Mouse (Mus musculus): ENCODE results near the gene Fgd4.

Fgd4 gene

DNA sequence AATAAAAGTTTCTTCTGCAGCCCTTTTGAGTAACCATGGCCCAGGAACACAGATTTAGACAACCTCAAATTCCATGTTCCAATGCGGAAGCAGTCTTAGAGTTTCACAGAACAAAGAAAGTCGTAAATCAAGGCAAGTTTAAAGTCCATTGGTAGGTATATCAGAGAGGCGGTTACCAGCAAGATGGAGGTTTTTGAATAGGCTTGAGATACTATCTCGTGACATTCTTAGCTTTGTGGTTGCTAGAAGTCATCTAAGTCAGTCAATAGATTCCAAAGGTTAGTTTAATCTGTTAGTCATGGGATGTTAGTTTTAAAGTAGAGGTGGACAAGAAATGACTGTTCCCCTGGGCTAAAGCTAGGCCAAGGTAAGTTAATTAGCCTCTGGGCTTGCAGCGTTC lies at the start of gene Fgd4:
Gene Fgd4, minus strand, starts transcription at position 89 of the 400 bp plus-strand sequence.
- DNase-seq (ENCODE audit: extremely low read depth, low read depth), result no peak

DNA sequence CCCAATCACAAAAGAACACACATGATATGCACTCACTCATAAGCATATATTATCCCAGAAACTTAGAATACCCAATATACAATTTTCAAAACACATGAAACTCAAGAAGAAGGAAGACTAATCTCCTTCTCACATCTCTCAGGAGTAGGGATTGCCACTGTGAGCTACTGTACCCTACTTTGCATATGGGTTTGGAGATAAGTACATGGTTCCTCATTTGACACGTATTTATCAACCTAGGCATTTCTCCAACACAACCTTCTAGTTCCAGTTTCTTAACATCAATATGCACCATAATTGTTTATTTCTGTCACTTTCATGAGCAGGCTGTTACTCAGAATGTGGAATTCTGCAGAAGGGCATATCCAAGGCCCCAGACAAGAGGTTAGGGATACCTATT lies 44.8 kb upstream of the Fgd4 start:
- DNase-seq (ENCODE audit: extremely low read depth, low read depth), result peak; percentile 11

DNA sequence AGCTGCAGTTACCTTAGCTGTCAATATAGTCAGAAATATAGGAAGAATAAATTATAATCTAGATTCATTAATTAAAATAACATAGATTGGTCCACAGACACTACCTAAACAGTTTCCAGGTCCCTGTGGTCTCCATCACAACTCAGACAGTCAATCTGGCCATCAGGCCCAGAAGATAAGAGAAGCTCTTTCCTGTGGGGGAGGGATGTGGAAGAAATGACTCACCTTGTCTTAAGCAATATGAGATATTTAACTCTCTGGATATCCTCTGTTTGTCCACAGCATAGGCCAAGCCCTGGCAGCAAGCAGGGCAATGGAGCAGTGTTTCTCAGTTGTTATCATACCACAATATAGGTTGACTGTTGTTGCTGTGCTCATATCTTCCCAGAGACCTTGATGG lies 33.4 kb upstream of the Fgd4 start:
- DNase-seq (ENCODE audit: extremely low read depth, low read depth), result no peak

DNA sequence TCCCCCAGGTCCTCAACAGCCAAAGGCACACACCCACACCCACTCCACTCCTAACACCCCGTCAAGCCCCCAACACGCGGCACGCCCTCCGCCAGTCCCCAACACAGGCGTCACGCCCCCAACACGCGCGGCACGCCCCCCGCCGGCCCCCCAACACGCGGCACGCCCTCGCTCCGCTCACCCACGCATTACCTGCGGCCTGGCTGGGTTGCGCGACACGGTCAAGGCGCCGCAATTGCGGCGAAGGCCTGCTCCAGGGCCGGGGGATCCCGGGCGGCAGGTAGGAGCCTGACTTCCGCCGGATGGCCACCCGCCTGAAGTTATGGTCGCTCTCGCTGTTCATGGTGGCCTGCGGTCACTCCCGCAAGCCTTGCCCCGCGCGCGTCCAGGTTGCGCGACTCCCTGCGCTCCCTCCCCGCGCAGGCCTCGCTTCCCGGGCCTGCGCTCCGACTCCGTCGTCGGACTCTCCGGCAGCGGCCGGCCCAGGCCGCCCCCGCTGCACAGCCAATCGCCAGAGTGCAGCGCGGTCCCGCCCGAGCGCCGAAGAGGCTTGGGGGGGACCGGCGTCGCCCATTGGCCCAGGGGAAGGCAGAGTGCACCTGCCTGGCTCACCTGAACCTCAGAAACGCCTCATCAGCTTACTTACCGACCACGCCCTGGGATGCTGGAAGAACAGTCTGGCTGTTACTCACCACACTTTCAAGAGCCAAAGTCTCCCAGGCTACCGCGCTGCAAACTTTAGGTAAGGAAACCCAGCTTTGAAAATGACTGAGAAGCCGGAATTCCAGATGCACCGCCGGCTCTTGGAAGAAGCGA lies 555 bp downstream of the Fgd4 start:
- DNase-seq (ENCODE audit: extremely low read depth, low read depth), result no peak

DNA sequence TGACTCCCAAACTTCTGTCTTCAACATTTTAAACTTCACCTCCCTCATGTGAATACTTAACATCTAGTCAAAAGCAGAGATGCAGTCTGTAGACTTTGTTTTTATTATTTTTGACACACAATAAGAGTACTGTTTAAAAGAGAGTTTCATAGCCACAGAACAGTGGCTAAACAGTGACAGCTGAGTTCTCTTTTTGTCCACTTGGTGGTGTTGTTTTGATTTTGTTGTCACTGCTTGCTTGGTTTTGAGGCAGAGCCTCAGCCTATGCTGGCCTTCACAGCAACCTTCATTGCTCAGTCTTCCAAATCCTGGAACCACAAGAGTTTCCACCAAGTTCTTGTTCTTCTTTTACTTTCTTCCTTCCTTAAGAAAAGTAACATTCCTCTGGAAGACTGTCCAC lies 3.8 kb downstream of the Fgd4 start:
- no peak for DNase-seq (ENCODE audit: extremely low read depth, low read depth)

DNA sequence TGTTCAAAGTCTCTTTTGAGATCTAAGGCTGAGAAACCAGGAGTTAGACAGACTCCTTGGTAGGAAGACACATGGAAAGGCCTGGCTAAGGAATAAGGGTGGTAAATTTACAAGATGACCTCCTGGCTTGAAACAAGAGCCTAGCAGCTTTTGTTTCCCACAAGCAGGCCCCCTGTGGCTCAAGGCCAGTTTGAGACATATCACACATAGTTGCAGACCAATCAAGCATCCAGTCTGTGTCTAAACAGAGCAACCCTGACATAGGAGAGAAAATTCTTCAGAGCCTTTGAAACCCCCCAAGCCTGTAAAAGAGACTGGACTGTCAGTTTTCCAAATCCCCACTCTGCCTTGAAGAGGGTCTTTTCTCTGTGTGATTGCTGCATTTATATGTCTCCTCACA lies 7.7 kb downstream of the Fgd4 start:
- DNase-seq (ENCODE audit: extremely low read depth, low read depth), result no peak

DNA sequence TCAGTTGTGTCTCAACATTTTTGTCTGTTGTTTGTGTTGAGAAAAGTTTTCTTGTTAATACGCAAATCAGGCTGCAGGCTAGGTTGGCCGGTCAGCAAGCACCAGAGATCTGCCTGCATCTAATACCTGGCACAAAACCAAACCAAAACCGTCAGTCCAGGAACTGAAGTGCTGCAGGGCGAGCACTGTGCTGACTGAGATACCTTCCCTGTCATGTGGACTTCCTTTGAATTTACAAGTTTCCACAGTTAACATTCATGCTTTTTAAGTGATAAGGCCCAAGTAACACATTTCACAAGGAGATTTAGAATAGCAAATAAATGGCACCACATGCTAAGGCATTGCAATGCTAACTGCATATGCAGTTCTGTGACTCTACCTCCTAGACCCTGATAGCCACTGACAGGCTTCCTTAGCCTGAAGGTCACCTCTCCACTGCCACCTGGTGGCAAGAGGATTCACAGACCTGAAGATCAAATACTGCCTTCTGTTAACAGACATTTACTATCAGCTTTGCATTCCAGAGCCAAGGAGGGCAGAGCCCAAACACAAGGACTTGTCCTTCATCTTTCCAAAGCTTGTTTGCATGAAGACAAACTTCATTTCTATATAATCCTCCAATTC lies 15.8 kb downstream of the Fgd4 start:
- peak; percentile 47 for DNase-seq (ENCODE audit: extremely low read depth, low read depth)

DNA sequence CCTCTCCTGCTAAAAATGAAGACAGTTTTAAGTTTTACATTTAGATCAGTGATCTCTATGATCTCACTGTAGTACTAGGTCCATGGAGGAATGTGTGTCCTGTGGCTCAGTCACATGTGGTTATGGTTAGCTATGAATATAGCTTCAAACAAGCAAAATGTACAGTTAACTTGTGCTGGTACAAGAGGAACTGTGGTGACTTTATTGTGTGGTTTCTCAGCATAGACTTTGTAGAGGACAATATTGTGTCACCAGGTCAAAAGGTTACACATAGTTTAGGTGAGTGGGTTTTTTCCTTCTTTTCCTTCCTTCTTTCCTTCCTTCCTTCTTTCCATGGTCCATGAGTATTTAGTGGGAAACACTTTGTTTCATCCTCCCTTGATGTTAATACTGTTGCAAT lies 23.8 kb downstream of the Fgd4 start:
- no peak for DNase-seq (ENCODE audit: extremely low read depth, low read depth)

DNA sequence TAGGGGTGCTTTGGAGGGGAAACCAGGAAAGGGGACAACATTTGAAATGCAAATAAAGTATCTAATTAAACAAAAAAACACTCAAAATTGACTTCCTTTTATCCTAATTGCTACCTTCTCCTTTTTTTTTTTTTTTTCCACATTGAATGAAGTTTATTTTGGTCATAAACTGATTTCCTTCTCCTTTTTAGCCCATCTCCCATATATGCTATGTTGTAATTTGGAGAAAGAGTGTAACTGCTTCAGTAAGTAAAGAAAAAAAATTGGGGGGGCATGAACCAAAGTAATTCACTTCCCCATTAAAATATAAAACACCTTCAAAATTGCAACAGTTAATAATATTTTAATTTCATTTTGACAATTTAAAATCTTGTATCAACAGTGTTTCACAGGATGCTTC lies 25.8 kb downstream of the Fgd4 start:
- no peak for DNase-seq (ENCODE audit: extremely low read depth, low read depth)

DNA sequence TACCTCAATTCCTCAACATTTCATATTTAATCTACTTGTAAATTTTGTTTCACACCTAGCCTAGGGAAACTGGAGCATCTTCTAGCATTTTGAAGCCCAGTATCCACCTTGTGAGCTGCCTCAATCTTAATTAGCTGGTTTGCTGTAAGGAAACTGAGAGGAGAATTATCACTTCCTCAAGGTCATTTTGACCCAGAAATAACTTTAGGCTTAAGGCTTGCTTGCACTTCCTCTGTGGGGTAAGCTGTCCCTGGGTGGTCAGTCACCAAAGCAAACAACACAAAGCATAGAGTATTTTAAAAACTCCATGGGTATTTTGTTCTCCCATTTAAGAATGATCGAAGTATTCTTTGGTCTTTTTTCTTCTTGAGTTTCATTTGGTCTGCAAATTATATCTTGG lies 27.2 kb downstream of the Fgd4 start:
- no peak for DNase-seq (ENCODE audit: extremely low read depth, low read depth)

DNA sequence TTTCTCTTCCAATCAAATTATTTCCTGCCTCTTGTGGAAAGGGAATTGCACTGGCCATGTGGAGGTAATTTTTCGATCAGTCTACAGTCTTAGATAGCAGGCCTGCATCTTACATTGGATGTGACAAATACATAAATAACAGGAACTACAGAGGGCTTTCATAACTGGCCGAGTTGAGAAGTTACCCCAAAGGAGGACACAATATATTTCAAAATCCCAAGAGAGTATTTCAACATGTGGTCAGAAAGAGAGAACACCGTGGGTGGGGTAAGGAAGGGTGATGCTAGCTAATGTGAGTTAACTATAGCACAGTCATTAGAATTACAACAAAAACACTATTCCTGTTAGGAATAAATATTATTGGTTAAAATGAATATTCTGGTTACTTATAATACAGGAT lies 29.0 kb downstream of the Fgd4 start:
- no peak for DNase-seq (ENCODE audit: extremely low read depth, low read depth)

DNA sequence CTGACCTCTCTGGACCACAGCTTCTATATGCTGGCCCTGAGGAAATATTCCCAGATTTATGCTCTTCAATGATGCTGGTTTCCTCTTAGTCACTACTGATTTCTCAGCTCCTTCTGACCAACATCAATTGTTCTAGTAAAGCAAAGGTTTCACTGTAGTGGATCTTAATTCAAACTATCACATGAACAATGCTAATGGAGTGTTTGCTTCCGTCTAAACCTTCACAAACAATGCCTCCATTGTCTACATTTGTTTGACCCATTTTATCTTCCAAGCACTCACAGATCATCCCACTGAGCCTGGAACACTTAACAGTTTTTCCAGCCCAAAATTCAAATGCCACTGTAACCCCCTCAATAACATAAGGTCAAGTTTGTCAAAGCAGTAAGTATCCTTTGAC lies 33.6 kb downstream of the Fgd4 start:
- DNase-seq (ENCODE audit: extremely low read depth, low read depth), result no peak

DNA sequence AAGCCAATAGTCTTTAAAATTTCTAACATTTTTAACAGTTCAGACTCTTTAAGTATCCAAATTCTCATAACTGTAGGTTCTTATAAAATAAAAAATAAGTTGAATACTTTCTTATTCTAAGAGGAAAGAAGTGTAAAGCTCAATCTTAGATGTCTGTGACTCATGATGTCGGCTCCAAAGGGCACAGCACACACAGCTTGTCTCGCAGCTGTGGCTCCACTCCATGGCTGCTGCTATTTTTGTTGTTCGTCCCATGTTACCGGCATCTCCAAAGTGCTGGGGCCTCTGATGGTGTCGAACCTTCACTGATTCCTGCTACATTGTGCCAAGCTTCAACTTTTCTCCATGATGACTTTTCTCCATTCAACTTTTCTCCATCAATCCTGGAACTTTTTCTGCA lies 34.1 kb downstream of the Fgd4 start:
- no peak for DNase-seq (ENCODE audit: extremely low read depth, low read depth)

DNA sequence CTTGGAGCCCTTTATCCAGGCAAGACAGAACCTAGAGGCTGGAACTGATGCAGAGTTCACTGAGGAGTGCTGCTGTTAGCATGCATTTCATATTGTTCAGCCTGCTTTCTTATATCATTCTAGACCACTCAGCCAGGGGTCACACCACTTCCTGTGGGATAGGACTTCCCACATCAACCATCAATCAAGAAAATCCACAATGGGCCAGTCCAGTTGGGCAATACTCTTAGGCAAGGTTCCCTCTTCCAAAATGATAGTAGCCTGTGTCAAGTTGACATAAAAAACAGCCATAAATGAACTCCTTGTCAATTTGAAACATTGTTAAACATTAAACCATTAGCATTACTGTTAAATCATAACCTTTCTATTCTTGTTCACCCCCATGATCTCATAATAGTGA lies 34.6 kb downstream of the Fgd4 start:
- DNase-seq (ENCODE audit: extremely low read depth, low read depth), result no peak

DNA sequence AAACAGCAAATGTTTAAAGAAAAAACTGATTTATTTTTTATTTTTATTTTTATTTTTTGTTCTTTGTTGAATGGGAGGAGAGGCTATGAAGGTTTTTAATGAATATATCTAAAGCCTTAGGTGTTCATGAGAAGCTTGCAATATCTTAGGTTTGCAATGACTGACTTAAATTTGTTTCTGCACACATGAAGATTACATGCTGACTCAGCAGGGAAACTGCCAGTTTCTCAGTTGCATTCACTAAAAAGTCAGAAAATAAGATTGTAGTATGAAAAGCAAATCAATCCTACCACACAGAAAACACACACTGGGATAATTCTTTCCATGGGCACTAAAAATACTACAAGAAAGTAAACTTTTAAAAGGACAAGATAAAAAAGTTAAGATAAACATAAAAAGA lies 39.6 kb downstream of the Fgd4 start:
- no peak for DNase-seq (ENCODE audit: extremely low read depth, low read depth)

DNA sequence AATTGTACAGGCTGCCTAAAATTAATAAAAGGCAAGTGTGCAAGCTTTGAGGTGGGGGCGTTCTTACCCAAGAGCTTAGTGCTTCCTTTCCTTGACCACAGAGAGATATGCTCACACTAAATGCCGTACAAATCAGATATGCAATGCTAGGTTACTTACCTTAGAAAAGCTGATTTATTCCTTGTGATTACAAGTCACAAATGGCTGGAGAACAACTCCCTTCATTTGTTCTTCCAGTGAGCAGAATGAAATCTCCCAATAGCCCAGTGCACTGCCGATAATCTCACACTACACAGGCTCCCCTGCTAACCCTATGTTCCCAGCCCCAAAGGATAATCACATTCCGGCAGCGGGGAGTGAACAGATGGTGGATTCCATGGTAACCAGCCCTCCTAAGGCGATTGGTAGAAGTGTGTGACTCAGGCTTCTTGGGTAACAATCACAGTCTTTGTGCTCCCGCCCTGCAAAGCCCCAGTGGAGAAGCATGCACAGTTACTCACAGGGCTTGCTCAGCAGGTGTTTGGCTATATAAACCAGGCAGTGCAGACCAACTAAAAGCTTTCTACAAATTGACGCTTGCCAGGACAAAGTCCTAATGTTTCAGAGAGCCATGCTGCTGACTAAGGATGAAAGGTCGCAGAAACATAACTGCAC lies 40.3 kb downstream of the Fgd4 start:
- no peak for DNase-seq (ENCODE audit: extremely low read depth, low read depth)

DNA sequence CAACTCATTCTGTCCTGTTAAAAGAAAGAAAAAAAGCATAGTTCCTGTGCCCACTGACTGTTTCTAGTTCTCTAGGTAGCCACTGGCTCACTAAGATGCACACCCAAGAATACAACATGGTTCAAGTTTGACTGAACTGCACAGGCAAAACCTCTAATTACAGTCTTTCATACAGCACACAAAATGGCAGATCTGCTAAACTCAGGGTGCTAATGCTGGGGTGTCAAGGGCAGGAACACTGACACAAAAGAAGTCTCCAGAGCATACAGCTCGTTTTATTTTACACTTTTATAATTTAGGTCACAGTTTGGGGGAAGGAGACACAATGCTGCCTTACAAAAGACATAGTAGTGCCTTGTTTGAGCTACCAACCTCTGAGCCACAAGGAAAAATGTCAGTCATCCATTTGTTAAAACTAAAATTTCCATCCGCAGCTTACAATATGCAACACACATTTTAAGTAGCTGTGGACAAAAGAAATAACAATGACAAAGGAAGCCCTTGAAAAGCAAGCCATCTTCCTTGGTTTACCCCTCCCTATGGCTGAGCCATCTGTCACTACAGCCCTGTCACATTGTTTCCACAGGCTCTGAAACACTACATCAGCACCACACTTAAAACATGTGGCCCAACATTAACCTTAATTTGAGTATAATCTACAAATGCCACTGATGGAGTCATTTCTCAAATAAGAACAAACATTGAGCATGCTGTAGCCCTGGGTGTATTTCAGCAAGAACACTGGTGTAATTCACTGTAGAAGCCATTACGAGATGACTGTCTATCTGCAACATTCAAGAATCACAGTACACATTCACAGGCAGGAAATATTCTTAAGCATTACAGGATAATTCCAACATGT lies 41.1 kb downstream of the Fgd4 start:
- DNase-seq (ENCODE audit: extremely low read depth, low read depth), result no peak

DNA sequence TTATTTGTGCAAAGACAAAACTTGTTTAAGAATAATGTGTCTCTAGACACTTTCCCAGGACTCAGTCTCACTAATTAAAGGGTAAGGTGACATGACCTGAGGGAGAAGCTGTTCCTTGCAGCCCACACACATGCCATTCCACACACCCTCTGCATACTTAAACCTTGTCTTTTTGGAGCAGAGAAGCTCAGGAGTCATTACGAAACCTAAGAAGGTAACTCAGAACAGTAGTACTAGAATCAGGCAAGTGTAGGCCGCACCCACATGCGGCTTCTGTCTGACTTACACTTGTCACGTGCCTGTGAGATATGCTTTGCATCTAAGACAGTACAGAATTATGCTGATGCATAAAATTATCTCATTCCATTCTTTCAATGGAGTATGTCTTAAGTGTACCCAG lies 42.6 kb downstream of the Fgd4 start:
- DNase-seq (ENCODE audit: extremely low read depth, low read depth), result no peak

DNA sequence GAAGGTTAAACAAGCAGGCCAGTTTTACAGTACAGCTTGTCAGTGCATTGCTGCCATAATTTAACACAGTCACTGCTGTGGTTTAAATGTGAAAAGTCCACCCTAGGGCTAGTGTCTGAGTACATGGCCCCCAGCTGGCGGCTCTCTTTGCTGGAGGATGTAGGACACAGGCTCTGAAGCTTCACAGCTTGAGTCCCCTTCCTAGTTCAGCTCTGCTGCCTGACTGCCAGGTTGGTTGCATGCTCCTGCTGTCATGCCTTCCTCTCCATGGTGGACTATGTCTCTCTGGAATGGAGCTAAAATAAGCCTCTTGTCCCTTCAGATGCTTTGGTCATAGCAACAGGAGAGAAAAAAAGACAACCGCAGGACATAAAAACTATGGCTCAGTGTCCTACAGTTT lies 46.3 kb downstream of the Fgd4 start:
- no peak for DNase-seq (ENCODE audit: extremely low read depth, low read depth)

DNA sequence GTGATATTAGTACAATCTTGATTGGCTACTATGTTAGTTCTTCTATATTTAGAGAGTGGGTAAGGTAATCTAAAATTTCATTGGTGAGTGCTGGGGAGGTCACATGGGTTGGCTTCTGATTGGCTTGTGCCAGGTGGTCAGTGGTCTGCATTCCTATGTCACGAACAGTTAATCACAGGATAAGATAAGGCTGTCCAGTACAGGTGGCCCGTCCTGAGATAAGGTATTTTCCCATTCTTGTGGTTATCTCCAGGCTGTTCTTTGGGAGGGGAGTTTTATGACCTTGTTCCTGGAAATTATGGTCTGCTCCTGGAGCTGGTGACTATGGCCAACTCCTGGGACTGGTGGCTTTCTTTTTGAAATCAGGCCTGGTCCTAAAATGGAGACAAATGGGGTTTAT lies 48.2 kb downstream of the Fgd4 start:
- no peak for DNase-seq (ENCODE audit: extremely low read depth, low read depth)

DNA sequence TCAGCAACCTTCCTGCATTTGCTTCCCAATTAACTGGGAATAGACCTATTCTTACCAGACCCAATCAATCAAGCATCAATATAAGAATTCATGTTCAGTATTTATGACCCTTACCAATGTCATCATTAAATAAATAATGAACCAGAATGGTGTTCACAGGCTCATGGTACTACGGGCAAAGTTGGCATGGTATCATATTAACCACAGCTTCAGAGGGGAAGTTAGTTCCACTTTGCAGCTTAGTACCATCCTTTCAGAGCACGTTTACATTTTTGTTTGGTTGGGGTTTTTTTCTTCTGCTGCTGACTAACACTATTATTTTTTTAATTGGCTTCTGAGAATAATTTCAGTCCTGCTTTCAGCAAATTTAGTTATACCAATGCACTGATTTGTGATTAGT lies 51.2 kb downstream of the Fgd4 start:
- no peak for DNase-seq (ENCODE audit: extremely low read depth, low read depth)

DNA sequence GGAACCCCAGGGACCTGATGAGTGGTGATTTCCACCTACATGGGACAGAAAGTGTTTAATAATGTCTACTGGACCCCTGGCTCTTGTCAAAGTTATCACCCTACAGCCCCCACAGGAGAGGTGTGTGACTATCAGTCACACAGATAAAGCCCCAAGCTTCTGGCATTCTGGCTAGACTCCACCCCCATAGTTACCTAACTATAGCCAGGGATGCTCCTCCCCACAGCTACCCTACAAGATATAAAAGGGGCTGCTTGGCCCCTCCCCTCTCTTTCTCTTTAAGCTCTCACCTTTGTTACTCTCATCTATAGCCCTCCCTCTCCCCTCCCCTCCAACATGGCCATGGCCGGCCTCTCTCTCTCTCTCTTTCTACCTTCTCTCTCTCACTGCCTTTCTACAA lies 53.7 kb downstream of the Fgd4 start:
- DNase-seq (ENCODE audit: extremely low read depth, low read depth), result no peak

All from MEL-GATA-1-ER (cell line).